Mouse (Mus musculus): ENCODE measurements around the gene Zfp36l2.

DNA sequence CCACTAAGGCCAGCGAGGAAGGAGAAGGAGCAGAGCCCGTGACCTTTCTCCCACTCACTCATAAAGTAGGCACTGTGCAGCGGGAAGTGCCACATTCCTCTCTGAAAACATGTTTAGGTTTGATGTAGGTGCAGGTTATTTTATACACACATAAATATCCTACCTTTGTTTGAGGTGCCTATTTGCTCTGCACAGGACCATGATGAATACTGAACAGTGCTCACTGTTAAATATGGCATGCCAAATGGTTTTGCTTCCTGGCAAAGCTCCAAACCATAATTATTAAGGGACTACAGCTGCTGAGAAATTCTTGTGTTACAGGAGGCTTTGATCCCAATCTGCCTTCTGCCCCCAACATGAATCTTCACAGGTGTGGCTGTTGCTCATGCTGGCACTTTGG, 18.5 kb upstream of the Zfp36l2 start:
- TF ChIP-seq POLR2A (IDR thresholded peaks at IDR 0.05; ENCODE audit: insufficient read depth, low read depth, low read length) (no peak), CTCF (IDR thresholded peaks at IDR 0.05; ENCODE audit: insufficient read depth, low read depth, low read length) (no peak)

Data from olfactory bulb, adult 2 months (tissue).